Mouse (Mus musculus): ENCODE data around the gene Arpc1b.

Gene Arpc1b

DNA sequence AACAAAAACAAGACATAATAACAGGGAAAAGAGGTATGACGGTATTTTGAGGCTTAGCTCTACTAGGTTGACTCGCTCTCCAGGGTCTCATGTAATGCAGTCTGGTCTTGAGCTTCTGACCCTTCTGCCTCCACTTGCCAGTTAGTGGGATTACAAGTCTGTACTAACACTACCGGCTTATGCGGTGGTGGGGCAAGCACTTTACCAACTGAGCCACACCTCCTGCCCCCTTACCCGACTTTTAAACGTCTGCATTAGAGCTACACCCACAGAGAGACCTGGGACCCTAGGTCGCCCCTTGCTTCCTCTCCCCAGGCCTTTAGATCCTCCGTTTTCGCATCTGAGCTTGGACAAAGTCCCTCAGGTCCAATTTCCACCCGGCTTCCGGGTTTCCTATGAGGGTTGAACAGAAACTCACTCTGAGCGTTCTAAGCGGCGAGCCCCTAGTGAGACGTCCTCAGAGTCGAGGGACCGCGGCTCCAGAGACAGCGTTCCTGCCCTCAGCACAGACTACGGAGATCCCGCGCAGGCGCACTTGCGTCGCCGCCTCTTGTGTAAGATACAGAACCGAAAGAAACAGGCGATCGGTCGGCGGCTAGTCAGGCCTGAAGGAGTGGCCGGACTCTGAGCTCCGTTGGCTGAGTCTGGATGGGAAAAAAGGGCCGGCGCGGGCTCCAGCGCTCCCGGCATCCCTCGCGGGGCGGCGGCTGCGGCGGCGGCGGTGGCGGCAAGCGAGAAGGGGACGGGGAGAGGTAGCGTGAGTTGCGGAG, 52.7 kb downstream of the Arpc1b start, which contains the start of the genes Ptcd1 and Cpsf4:
Gene Ptcd1, minus strand, starts transcription at position 573 of the 770 bp plus-strand sequence.
Gene Cpsf4, plus strand, starts transcription at position 678 of the 770 bp plus-strand sequence.
- peak; percentile 97 for DNase-seq

DNA sequence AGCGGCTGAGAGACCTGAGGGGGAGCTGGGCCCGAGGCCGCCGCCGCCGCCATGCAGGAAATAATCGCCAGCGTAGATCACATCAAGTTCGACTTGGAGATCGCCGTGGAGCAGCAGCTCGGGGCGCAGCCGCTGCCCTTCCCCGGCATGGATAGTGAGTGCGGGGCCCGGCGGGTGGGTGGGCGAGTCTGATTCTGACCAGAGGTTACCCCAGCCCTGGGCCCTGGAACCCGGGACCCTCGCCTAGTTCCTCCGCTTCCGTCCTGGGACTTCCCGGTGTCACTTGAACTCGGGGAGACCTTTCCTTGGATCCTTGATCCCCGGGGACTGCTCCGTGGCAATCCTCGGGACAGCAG, 53.3 kb downstream of the Arpc1b start:
- DNase-seq, result no peak

DNA sequence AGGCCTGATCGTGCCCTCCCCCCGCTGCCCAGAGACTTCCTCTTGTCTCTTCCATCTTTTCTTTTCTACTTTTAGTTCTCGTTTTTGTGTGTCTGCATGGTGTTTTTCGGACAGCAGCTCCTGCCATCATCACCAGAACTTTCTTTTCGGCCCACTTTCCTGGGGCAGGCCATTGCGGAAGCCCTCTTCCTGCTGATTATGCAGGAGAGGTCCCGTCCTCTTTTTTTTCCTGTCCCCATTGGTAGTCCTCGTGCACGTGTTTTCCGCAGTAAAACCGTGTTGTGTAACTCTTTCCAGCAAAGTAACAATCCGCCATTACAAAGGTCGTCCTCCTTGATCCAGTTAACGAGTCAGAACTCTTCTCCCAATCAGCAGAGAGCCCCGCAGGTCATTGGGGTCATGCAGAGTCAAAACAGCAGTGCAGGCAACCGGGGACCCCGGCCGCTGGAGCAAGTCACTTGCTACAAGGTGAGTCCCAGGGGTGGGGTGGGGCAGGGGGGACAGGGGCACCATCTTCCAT, 64.5 kb downstream of the Arpc1b start:
- DNase-seq, result no peak

All from right cerebral cortex, postnatal 25 days (tissue).